Mouse (Mus musculus): ENCODE measurements around the gene Paqr7.

GRCm38 (mm10) chr4:134497986-134498731, 1.7 kb downstream of the Paqr7 start:
- TF ChIP-seq POLR2A (IDR thresholded peaks at IDR 0.05; ENCODE audit: insufficient read depth, low read depth, low read length), result no peak
- TF ChIP-seq CTCF (IDR thresholded peaks at IDR 0.05; ENCODE audit: insufficient read depth, low read depth, low read length), result no peak
